Mouse (Mus musculus): ENCODE data around the gene Cacnb2.

GRCm38 (mm10) chr2:14861613-14862012 is 258.7 kb downstream of the Cacnb2 start:
- no peak for TF ChIP-seq CTCF (IDR thresholded peaks at IDR 0.05; ENCODE audit: insufficient read depth, low read length)
- no peak for TF ChIP-seq POLR2A (IDR thresholded peaks at IDR 0.05; ENCODE audit: borderline replicate concordance, extremely low read depth, low read depth, low read length)

Measured in lung, adult 2 months (tissue).